Mouse (Mus musculus) adrenal gland, postnatal 36 days (tissue): ENCODE results near the gene Ttc41. TPM values are rescaled to one million over a fixed set of nuclear protein-coding genes. Genes with fewer than 3 reads are reported as not detected.

ENCODE experiments used
- DNase-seq, 2 experiments: peaks; one replicate each; pipeline ENCODE4 v3.0.0; 2021; ENCODE audit warnings: mixed read lengths in 1 of 2
- total RNA-seq, 2 experiments: library from RNA; stranded (reverse); gene quantifications; 2 replicates each; pipeline ENCODE4 v1.2.3; 2021

Ttc41 gene
- total RNA-seq, 2 experiments from 2014 or later = 1.7 to 2.1 TPM

- DNase-seq = no peak
These were observed 78.6 kb downstream of the Ttc41 start for GRCm38 (mm10) chr10:86784126-86784675.

GRCm38 (mm10) chr10:86785396-86785795, 79.8 kb downstream of the Ttc41 start:
- no peak for DNase-seq

- DNase-seq = no peak
These were observed 80.5 kb downstream of the Ttc41 start for GRCm38 (mm10) chr10:86786083-86786482.

GRCm38 (mm10) chr10:86788193-86788592, 82.6 kb downstream of the Ttc41 start:
- no peak for DNase-seq

- DNase-seq = peak in 1 of 2 experiments; percentile 1
These were observed 83.6 kb downstream of the Ttc41 start for GRCm38 (mm10) chr10:86789146-86789672.

- DNase-seq = peak in 1 of 2 experiments; percentile 44
These were observed 86.0 kb downstream of the Ttc41 start for GRCm38 (mm10) chr10:86791507-86792184.

- DNase-seq = peak in 1 of 2 experiments; percentile 70
These were observed 87.9 kb downstream of the Ttc41 start for GRCm38 (mm10) chr10:86793509-86793951.

- DNase-seq = peak in 1 of 2 experiments; percentile 0
These were observed 88.6 kb downstream of the Ttc41 start for GRCm38 (mm10) chr10:86794196-86794595.

- DNase-seq = peak in 1 of 2 experiments; percentile 23
These were observed 89.4 kb downstream of the Ttc41 start for GRCm38 (mm10) chr10:86794794-86795535.

GRCm38 (mm10) chr10:86796073-86796741, 90.6 kb downstream of the Ttc41 start:
- peak in 1 of 2 experiments; percentile 1 for DNase-seq

- no peak for DNase-seq
These were observed 101.8 kb downstream of the Ttc41 start for GRCm38 (mm10) chr10:86807362-86807761.

- no peak for DNase-seq
These were observed 102.6 kb downstream of the Ttc41 start for GRCm38 (mm10) chr10:86808013-86808758.

- no peak for DNase-seq
These were observed 104.4 kb downstream of the Ttc41 start for GRCm38 (mm10) chr10:86810000-86810399.

GRCm38 (mm10) chr10:86810612-86811011, 105.0 kb downstream of the Ttc41 start:
- no peak for DNase-seq

- peak; percentile 48 to 74 for DNase-seq
These were observed 108.9 kb downstream of the Ttc41 start for GRCm38 (mm10) chr10:86814292-86815131.

GRCm38 (mm10) chr10:86815133-86815532, 109.5 kb downstream of the Ttc41 start:
- DNase-seq = peak in 1 of 2 experiments; percentile 33

GRCm38 (mm10) chr10:86819649-86820165, 114.1 kb downstream of the Ttc41 start:
- no peak for DNase-seq

GRCm38 (mm10) chr10:86821014-86821413, 115.4 kb downstream of the Ttc41 start:
- no peak for DNase-seq

- peak in 1 of 2 experiments; percentile 23 for DNase-seq
These were observed 118.5 kb downstream of the Ttc41 start for GRCm38 (mm10) chr10:86824093-86824492.

GRCm38 (mm10) chr10:86824871-86825270, 119.3 kb downstream of the Ttc41 start:
- DNase-seq = peak in 1 of 2 experiments; percentile 40
